Mouse (Mus musculus) heart, embryonic 14.5 days (tissue): ENCODE measurements at regions not wholly inside any gene's neighbourhood (a gene's known extent, or its start where the extent isn't known, plus 50 kb on each side); places are given as distances from the start of the nearest gene placed in this dataset.

Experiments used
- ATAC-seq: fragments of 200-750 bp; cut with Nextera tagmentation; 2 replicates; pipeline ENCODE4 v1.8.0; 2017; ENCODE audit warnings: low read depth, moderate TSS enrichment; ENCODE audit not compliant: insufficient number of reproducible peaks, insufficient read depth, low FRiP score
- H3K27ac ChIP-seq, 2 experiments: fragments of 200-500 bp in 1 of 2; fragments of 300-500 bp in 1 of 2; sonication (generic) in 1 of 2; replicated peaks in 1 of 2; 2 replicates each; pipeline ENCODE4 v1.5.1; 2012 to 2014; ENCODE audit warnings: low read depth in 2 of 2, low read length in 2 of 2, control low read depth in 1 of 2, mild to moderate bottlenecking in 1 of 2, mixed read lengths in 1 of 2; ENCODE audit not compliant: control insufficient read depth in 1 of 2, insufficient read depth in 1 of 2
- H3K27me3 ChIP-seq: fragments of 300-500 bp; sonication (generic); 2 replicates; pipeline ENCODE4 v1.6.1; 2014; ENCODE audit warnings: mild to moderate bottlenecking, low read length, control low read depth; ENCODE audit not compliant: control insufficient read depth, insufficient read depth
- H3K36me3 ChIP-seq: fragments of 300-500 bp; sonication (generic); 2 replicates; pipeline ENCODE4 v1.6.1; 2014; ENCODE audit warnings: mild to moderate bottlenecking, control low read depth, low read length, mixed read lengths; ENCODE audit not compliant: control insufficient read depth, insufficient read depth
- H3K4me1 ChIP-seq, 2 experiments: fragments of 200-500 bp in 1 of 2; fragments of 300-500 bp in 1 of 2; sonication (generic) in 1 of 2; 2 replicates each; pipeline ENCODE4 v1.6.1; 2012 to 2014; ENCODE audit warnings: low read length in 2 of 2, control low read depth in 1 of 2, mixed read lengths in 1 of 2; ENCODE audit not compliant: control insufficient read depth in 2 of 2, insufficient read depth in 2 of 2
- H3K4me2 ChIP-seq: fragments of 300-500 bp; sonication (generic); 2 replicates; pipeline ENCODE4 v1.6.1; 2014; ENCODE audit warnings: mild to moderate bottlenecking, low read length
- H3K4me3 ChIP-seq, 2 experiments: fragments of 200-500 bp in 1 of 2; fragments of 300-500 bp in 1 of 2; sonication (generic) in 1 of 2; 2 replicates each; pipeline ENCODE4 v1.5.1; 2012 to 2014; ENCODE audit warnings: low read length in 2 of 2, mild to moderate bottlenecking in 2 of 2, control low read depth in 1 of 2, low read depth in 1 of 2, moderate library complexity in 1 of 2; ENCODE audit not compliant: control insufficient read depth in 1 of 2, insufficient read depth in 1 of 2
- H3K9ac ChIP-seq: fragments of 300-500 bp; sonication (generic); 2 replicates; pipeline ENCODE4 v1.6.1; 2014; ENCODE audit warnings: mild to moderate bottlenecking, low read length
- H3K9me3 ChIP-seq: fragments of 300-500 bp; sonication (generic); 2 replicates; pipeline ENCODE4 v1.6.1; 2016; ENCODE audit warnings: low read length, control low read depth; ENCODE audit not compliant: control insufficient read depth
- WGBS: fragments of 180-500 bp; shearing (Covaris S2); extraction: QIAGEN DNeasy Blood & Tissue Kit; methylation state at CpG from one replicate; pipeline ENCODE4 v1.1.7; 2014; 5-methylcytosine and 5-hydroxymethylcytosine counted together

GRCm38 (mm10) chr8:126830242-126830530 lies 115.5 kb downstream of the Tomm20 start:
- ATAC-seq: no peak
- Histone ChIP-seq H3K36me3 (no peaks in the 10 kb centered on the region), H3K9ac (no peak overlapping the region), H3K4me3 (no peak overlapping the region), H3K4me1 (peaks cover 63 to 86% of the 10 kb centered on the region in 2 experiments), H3K4me2 (no peak overlapping the region), H3K27me3 (no peaks in the 10 kb centered on the region), H3K9me3 (no peaks in the 10 kb centered on the region), H3K27ac (peak overlapping the region; percentile 6 to 52)
- 76% methylated on average over 5 of the region's 5 CpGs for WGBS

DNA sequence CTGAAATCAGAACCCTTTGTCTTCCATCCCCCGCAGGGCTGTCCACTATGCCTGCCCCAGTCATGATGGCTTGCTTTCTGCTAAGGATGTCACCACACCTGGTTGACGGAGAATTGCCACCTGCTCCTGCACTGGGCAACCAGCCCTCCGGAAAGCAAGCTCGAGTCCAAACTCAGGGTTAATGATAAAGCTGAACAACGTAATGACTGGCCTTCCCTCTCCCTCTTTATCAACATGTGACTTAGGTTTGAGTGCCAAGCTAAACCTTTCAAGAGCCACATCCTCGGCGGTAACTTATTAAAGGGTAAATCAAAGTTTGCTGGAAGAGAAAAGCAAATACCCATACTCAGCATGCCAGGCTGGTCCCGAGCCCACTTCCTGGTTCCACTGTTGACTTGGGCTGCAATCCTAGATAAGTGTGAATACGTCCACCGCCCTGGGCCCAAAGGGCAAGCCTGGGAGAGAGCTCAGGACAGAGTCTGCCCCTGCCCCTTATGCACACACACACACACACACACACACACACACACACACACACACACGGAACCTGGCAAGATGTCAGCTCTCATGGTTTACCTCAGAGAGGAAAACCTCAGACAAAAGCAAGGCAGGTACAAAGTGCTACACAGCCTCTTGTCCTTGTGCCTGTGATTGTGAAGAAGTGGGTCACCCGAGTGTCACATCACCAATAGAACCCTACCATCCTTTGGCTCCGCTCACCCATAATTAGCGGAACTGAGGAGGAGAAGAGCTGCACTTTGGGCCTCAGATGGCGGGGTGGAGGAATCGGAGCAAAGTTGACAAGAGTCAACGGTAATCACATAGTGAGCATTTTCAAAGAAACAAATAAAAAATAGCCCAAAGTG lies 116.0 kb downstream of the Tomm20 start:
- H3K4me2 ChIP-seq: no peak overlapping the region
- H3K9ac ChIP-seq: no peak overlapping the region
- ATAC-seq: no peak; the same call in 1 of the 2 replicates
- peak overlapping the region; percentile 18 to 52; a peak in 3 of 4 replicates for H3K27ac ChIP-seq
- H3K9me3 ChIP-seq: no peaks in the 10 kb centered on the region
- no peaks in the 10 kb centered on the region for H3K36me3 ChIP-seq
- 49% methylated on average over 17 of the region's 17 CpGs for WGBS
- H3K27me3 ChIP-seq: no peaks in the 10 kb centered on the region
- H3K4me1 ChIP-seq: peaks cover 65 to 89% of the 10 kb centered on the region in 2 experiments
- H3K4me3 ChIP-seq: no peak overlapping the region

GRCm38 (mm10) chr8:126827681-126828383 lies 117.8 kb downstream of the Tomm20 start:
- no peaks in the 10 kb centered on the region for H3K36me3 ChIP-seq
- H3K4me1 ChIP-seq: peaks cover 56 to 75% of the 10 kb centered on the region in 2 experiments
- H3K4me2 ChIP-seq: peak overlapping the region; percentile 17; the same call in 1 of the 2 replicates
- H3K4me3 ChIP-seq: no peak overlapping the region
- no peaks in the 10 kb centered on the region for H3K27me3 ChIP-seq
- peak overlapping the region; percentile 52 for H3K9ac ChIP-seq
- ATAC-seq: no peak
- peak overlapping the region; percentile 96 to 97 for H3K27ac ChIP-seq
- no peaks in the 10 kb centered on the region for H3K9me3 ChIP-seq
- 22% methylated on average over 6 of the region's 6 CpGs for WGBS

- H3K4me3 ChIP-seq: no peak overlapping the region
- peak overlapping the region; percentile 68 for H3K9ac ChIP-seq
- ATAC-seq: peak; percentile 68
Measured at GRCm38 (mm10) chr8:126826328-126827285, 119.0 kb downstream of the Tomm20 start.

DNA sequence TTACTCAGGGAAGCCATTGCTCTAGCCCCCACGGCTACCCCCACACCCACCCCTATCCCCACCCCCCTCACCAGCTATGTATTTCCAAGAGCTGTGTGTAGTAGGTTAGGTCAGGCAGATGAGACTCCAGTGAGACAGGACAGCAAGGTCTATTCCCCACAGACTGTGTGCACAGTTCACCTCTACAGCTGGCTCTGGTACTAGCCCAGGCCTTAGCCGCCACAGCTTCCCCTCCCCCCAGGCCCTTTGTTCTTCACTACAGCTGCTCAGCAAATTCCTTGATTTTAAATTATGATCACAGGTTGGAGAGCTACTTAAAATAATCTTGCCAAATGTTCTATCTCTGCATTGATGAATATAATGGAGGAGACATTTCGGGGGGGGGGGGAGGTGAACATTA lies 119.8 kb downstream of the Tomm20 start:
- ATAC-seq: no peak
- Histone ChIP-seq H3K4me1 (peaks cover 43 to 61% of the 10 kb centered on the region in 2 experiments), H3K9me3 (no peaks in the 10 kb centered on the region), H3K27ac (peak overlapping the region; percentile 96 to 97), H3K27me3 (no peaks in the 10 kb centered on the region), H3K4me3 (no peak overlapping the region), H3K4me2 (peak overlapping the region; percentile 44; the same call in 1 of the 2 replicates), H3K9ac (peak overlapping the region; percentile 68), H3K36me3 (no peaks in the 10 kb centered on the region)
- 29% methylated on average over 3 of the region's 3 CpGs for WGBS

More at GRCm38 (mm10) chr8:126826328-126827285, 119.0 kb downstream of the Tomm20 start:
- H3K4me1 ChIP-seq: peaks cover 46 to 65% of the 10 kb centered on the region in 2 experiments
- no peaks in the 10 kb centered on the region for H3K9me3 ChIP-seq
- peak overlapping the region; percentile 44 for H3K4me2 ChIP-seq
- no peaks in the 10 kb centered on the region for H3K36me3 ChIP-seq
- peak overlapping the region; percentile 96 to 97 for H3K27ac ChIP-seq
- 15% methylated on average over 11 of the region's 11 CpGs for whole genome bisulfite sequencing
- H3K27me3 ChIP-seq: no peaks in the 10 kb centered on the region

DNA sequence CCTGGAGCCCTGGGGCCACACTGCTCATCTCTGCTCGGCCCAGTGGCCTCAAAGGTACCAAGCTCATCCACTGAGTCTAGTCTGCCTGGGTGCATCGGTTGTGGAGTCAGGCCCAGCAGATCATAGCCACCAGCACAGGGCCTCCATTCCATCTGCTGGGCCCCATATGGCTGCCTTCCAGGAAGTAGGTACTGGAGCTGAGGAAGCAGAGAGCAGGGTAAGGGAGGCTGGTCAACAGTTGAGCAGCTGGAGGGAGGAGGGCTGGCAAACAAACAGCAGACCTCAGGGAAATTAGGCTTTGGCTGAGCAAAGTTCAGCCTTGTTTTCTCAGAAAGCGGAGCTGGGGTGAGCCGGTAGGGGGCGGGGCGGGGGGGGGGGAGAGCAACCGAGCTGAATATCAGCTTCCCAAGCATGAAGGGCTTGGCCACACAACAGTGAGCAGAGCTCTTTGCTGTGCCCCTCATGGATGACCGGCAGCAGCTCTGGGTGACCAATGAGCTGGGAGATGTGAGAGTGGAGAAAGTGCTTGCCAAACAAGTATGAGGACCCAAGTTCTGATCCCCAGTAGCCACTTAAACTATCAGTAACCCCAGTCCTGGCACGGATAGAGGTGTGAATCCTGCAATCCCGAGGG lies 121.0 kb downstream of the Tomm20 start:
- H3K4me3 ChIP-seq: no peak overlapping the region
- 59% methylated on average over 9 of the region's 10 CpGs for WGBS
- ATAC-seq: no peak
- no peaks in the 10 kb centered on the region for H3K9me3 ChIP-seq
- H3K27me3 ChIP-seq: no peaks in the 10 kb centered on the region
- H3K9ac ChIP-seq: no peak overlapping the region
- peak overlapping the region; percentile 41 to 49 for H3K27ac ChIP-seq
- peaks cover 39 to 49% of the 10 kb centered on the region in 2 experiments for H3K4me1 ChIP-seq
- no peaks in the 10 kb centered on the region for H3K36me3 ChIP-seq
- no peak overlapping the region for H3K4me2 ChIP-seq

DNA sequence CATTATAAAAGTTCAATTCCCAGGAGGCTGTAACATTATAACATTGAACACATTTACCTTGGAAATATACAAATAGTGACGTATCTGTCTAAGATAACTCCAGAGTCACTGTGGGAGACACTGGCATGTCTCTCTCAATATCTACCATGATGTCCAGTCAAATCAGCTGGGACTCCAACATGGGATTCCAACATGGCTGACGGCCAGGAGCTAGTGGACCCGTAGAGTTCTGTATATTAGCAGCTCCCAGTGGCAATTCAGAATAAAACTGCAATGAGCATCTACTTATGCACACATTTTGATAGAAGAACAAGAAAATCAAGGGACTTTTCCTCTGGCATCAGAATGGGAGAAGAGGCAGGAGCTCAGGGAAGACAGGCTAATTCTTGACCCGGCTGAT lies 123.4 kb downstream of the Tomm20 start:
- WGBS: 87% methylated on average over 4 of the region's 4 CpGs
- Histone ChIP-seq H3K4me2 (no peak overlapping the region), H3K36me3 (no peaks in the 10 kb centered on the region), H3K4me1 (peaks cover 24 to 27% of the 10 kb centered on the region in 2 experiments), H3K27ac (no peak overlapping the region), H3K4me3 (no peak overlapping the region), H3K27me3 (no peaks in the 10 kb centered on the region), H3K9me3 (no peaks in the 10 kb centered on the region), H3K9ac (no peak overlapping the region)
- ATAC-seq: no peak
